Mouse (Mus musculus) thymus, postnatal 0 days (tissue): ENCODE data around the gene Hivep2. TPM values are rescaled to one million over a fixed set of nuclear protein-coding genes. Genes with fewer than 3 reads are reported as not detected.

Source experiments
- DNase-seq: peaks from one replicate; pipeline ENCODE4 v3.0.0-alpha.2; 2015; ENCODE audit warnings: low spot score
- polyA plus RNA-seq: library from polyadenylated mRNA; unstranded; fragments of >200 nt; fragmentation: Nextera tagmentation; extraction: Ambion mirVana; gene quantifications from 2 replicates; pipeline ENCODE4 v1.2.1, GENCODE M21; 2015

The Hivep2 gene
- polyA plus RNA-seq, 1 experiment from 2014 or later: 13.1 TPM

DNA sequence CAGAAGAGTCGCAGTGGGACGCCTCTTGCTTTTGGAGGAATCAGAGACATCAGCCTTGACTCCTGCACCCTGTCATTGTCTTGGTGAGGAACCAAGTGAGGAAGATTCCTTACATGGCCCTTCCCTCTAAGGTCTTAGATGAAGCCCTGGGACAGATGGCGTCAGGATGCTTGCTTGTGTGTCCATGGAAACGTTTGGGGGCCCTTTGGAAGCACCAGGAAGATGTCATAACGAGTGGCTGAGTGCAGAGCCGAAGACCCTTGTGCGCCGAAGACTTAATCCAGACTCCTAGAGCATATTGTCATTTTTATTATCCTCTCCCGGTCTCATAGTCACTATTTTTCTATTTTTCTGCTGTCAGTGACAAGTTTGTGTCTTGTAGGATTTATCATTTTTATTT is 111.0 kb downstream of the Hivep2 start:
- no peak for DNase-seq

DNA sequence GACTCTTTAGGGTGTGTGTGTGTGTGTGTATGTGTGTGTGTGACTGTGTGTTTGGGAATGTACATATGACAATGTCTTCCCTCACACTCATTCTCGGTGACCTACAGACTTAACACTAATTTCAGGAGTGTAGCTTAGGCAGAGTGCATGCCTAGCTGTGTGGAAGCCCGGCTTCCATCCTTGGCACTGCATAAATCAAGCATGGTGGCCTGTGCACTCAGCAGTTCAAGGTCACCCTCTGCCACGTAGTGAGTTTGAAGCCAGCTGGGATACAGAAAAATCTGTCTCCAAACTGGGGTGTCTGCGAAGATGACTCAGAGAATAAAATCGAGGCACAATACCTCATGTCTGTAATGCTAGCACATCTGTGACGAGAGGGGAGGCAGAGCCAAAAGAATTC is 115.0 kb downstream of the Hivep2 start:
- no peak for DNase-seq

DNA sequence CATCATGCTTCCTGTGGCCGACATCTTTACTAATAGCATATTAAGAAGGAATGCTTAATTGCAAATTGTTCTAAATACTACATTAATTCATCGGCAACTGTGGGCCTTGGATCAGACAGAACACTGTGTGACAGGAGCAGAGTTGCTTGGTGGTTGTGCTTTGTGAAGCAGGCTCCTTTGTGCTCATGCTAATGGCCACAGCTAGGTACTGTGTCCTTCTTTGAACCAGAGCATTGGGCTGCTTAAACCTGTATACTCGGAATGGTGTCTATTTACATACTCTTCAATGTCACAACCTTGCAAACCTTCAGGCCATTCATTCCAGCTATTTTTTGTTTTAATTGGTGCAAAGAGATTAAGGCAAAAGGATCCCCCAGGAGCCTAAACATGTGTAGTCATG is 115.9 kb downstream of the Hivep2 start:
- no peak for DNase-seq

GRCm38 (mm10) chr10:14082275-14082674 is 116.4 kb downstream of the Hivep2 start:
- DNase-seq: no peak

- peak; percentile 64 for DNase-seq
Observed at GRCm38 (mm10) chr10:14085241-14085659, 119.4 kb downstream of the Hivep2 start.

DNA sequence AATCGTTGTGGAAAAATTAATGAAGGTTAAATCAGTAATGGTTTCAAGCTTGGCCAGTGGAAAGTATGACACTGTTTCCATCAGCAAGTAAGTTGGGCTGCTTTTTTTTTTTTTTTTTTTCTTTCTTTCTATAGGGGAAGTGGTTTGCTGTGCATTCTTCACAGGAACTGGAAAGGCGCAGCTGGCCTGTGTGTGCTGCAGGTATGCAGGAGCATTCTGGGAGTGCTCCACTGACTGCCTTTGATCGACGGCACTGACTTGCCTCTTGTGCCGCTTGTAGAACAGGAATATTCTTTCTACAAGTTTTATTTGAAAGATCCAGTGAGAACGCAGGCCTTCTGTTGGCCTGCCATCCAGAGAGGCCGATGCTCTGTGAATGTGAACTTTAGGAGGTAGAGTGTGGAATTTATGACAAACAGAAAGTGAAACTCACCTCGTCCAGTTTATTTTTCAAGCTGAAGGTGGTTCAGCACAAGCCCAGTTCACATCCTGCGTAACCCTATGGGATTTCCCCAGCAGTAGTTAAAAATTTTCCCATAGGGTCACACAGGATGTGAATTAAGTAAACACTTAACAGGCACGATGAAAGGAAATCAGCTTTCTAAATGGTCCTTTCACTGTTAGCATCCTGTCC is 120.1 kb downstream of the Hivep2 start:
- DNase-seq: peak; percentile 87

GRCm38 (mm10) chr10:14087316-14087715 is 121.4 kb downstream of the Hivep2 start:
- DNase-seq: peak; percentile 7

DNA sequence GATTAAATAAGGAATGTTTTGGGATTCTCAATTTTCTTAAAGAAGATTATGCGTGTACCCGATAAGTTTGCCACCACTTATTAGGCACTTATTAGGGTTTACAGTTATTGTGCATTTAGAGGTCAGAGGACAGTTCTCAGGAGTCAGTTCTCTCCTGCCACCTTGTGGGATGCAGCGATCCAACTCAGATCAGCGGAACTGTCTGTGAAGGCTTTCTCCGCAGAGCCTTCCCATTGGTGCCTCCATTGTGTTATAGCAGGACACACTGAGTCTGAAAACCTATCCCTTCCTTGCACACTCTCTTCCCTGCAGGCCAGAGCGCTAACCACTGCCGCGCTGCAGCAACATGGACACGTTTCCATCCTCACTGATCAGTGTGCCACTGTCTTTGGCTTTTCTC is 123.6 kb downstream of the Hivep2 start:
- DNase-seq: peak; percentile 12

DNA sequence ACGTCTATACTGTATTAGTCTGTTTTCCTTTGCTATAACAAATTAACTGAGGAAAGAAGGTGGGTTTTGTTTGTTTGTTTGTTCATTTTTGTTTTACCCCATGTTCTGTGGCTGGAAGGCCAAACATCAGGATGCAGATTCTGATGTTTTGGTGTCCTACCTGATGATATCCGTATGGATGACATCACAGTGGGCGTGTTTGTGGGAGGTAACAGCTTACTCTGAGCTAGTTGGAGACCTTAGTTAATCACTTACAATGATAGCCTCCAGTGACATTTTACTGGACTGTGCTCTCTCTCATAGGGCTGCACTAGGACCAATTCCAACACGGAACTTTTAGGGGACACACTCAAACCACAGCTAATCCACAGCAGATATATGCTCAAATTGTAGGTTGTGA is 128.2 kb downstream of the Hivep2 start:
- no peak for DNase-seq

GRCm38 (mm10) chr10:14096045-14096444 is 130.2 kb downstream of the Hivep2 start:
- no peak for DNase-seq

DNA sequence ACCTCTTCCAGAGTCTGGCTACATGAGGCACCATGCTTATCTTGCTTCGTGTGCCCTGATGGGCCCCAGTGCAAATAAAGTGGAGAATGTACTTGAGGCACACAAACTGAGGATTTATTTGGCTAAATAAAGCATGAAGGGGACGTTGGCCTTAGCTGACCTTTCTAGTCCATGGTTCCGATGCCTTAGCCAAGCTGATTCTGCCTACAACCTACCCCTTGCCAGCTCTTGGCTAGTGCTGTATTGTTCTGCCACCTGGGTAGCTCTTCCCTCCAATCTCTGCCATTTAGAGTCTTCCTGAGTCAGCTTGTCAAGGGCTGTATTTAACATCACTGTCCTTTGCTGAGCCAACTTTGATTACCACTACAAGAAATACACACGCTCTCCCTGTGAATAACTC is 133.3 kb downstream of the Hivep2 start:
- DNase-seq: no peak

DNA sequence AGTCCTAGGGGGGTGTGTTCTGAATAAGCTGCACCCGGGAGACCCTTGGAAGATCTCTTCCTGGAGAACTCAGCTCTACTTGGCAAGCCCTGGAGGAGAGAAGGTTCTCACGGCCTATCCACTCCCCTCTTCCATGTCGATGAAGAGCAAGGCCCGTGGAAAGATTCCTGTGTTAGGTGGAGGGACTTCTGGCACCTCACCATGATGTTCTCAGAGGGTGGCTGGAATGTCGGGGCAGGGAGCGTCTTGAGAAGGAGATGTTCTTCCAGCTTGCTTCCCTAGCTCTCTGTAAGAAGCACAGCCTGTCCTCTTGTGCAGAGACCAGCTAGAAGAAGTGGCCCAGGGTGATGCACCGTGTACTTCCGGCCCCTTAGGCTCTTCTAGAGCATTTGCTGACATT is 134.2 kb downstream of the Hivep2 start:
- DNase-seq: no peak

GRCm38 (mm10) chr10:14100847-14101246 is 135.0 kb downstream of the Hivep2 start:
- no peak for DNase-seq

DNA sequence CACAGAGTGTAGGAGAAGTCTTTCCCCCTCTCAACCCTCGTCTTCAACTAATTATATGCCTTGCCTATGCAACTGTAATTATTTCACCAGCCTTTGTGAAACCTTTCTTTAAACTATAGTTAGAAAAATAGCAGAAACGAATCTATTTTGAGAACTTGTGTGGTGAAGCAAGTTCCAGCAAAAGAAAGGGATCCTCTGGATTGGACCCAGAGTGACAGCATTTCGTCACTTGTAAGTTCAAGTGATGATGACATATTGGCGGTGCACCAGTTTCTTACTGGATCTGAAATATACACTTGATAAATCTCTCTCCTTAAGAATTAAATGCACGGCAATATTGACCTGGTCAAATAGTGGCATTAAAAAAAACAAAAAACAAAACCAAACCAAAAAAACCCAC is 136.1 kb downstream of the Hivep2 start:
- DNase-seq: no peak

- no peak for DNase-seq
Observed at GRCm38 (mm10) chr10:14107980-14108671, 142.3 kb downstream of the Hivep2 start.

- peak; percentile 4 for DNase-seq
Observed at GRCm38 (mm10) chr10:14115846-14116245, 150.0 kb downstream of the Hivep2 start.

GRCm38 (mm10) chr10:14116978-14117377 is 151.1 kb downstream of the Hivep2 start:
- DNase-seq: no peak

- DNase-seq: no peak
Observed at GRCm38 (mm10) chr10:14119201-14119600, 153.3 kb downstream of the Hivep2 start.

DNA sequence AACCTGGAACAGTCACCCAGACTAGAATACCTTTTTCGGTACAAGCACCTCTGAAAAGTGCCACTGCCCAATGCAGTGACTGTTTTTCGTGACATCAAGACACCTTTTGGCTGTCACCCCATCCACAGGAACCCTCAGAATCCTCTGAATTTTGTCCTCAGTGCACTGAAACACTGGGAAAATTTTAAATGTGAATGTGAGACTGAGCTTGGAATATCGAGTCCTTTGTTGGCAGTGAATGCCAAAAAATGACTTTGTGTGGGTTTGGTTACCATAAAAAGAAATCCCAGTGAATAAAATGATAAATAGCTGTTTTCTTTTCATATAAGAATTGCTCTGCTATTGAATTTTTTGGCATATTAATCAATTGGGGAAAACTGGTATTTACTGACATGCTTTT is 154.6 kb downstream of the Hivep2 start:
- no peak for DNase-seq

- no peak for DNase-seq
Observed at GRCm38 (mm10) chr10:14127826-14128225, 162.0 kb downstream of the Hivep2 start.

- no peak for DNase-seq
Observed at GRCm38 (mm10) chr10:14130270-14130669, 164.4 kb downstream of the Hivep2 start.

GRCm38 (mm10) chr10:14131307-14131706 is 165.4 kb downstream of the Hivep2 start:
- DNase-seq: no peak

- no peak for DNase-seq
Observed at GRCm38 (mm10) chr10:14132061-14132460, 166.2 kb downstream of the Hivep2 start.
